Comparison of ENCODE assay signal across 9 mouse cellular contexts in the genomic region with DNA sequence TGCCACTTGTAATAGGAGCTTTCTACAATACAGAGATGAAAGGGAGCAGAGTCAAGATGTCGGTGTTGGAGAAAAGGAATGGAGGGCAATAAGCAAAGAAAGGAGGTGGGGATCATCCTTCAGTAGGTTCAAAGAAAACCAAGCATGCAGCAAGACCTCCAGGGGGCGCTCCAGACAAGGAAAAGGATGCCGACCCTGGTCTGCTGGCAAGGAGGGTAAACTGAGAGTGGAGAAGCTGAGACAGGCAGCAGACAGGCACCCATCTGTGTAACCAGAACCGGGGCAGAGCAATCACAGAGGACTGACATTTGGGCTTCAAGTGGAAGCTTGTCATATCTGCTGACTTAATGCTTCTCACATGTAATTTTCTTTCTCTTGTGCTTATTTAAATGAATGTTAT. TPM values are rescaled to one million over a fixed set of nuclear protein-coding genes. Genes with fewer than 3 reads are reported as not detected.
DNase-seq lines count a peak whose midpoint lies in the region; ATAC-seq and TF ChIP-seq lines count a peak whose summit lies in the region.
"Had no signal": no experiment of that assay in that cellular context is flagged by ENCODE, and none has a peak within 500 bp of the region (broad histone marks: within the 10 kb centered on the region; RNA-seq: fewer than 3 reads in every experiment).

No protein-coding gene starts in this region.

- 3% methylated on average over 4 of the region's 4 CpGs for WGBS in neural tube, embryonic 15.5 days
- WGBS in bone marrow, adult 2 months: 4% methylated on average over 4 of the region's 4 CpGs
- 5% methylated on average over 4 of the region's 4 CpGs for WGBS in forebrain, embryonic 11.5 days
- WGBS in liver, postnatal 0 days (ENCODE audit: insufficient replicate concordance): 6% methylated on average over 4 of the region's 4 CpGs

- H3K27me3 ChIP-seq in neural tube, embryonic 15.5 days (replicated peaks): no peaks in the 10 kb centered on the region
- H3K27me3 ChIP-seq in forebrain, embryonic 11.5 days (ENCODE audit: control insufficient read depth, insufficient read depth, low read length): no peaks in the 10 kb centered on the region
- no peaks in the 10 kb centered on the region for H3K27me3 ChIP-seq in liver, postnatal 0 days (ENCODE audit: insufficient read depth, low read length)

- TF ChIP-seq EP300 in liver, postnatal 0 days (IDR thresholded peaks at IDR 0.05; ENCODE audit: low read depth): no peak

- TF ChIP-seq POLR2A in bone marrow, adult 2 months (IDR thresholded peaks at IDR 0.05; ENCODE audit: borderline replicate concordance, control insufficient read depth, low read depth, low read length): no peak

- H3K4me3 ChIP-seq in neural tube, embryonic 15.5 days (replicated peaks): no peak overlapping the region
- no peak overlapping the region for H3K4me3 ChIP-seq in bone marrow, adult 2 months (replicated peaks; ENCODE audit: control insufficient read depth, low read depth, low read length)
- no peak overlapping the region for H3K4me3 ChIP-seq in forebrain, embryonic 11.5 days (ENCODE audit: low read depth, low read length)
- H3K4me3 ChIP-seq in liver, postnatal 0 days (ENCODE audit: low read depth, low read length): no peak overlapping the region

- H3K27ac ChIP-seq in neural tube, embryonic 15.5 days (replicated peaks): no peak overlapping the region
- H3K27ac ChIP-seq in bone marrow, adult 2 months (ENCODE audit: control insufficient read depth, insufficient read depth, low read depth, low read length, poor library complexity): no peak overlapping the region
- no peak overlapping the region for H3K27ac ChIP-seq in forebrain, embryonic 11.5 days (ENCODE audit: low read depth, low read length)
- H3K27ac ChIP-seq in liver, postnatal 0 days (ENCODE audit: low read depth): no peak overlapping the region

- no peaks in the 10 kb centered on the region for H3K4me1 ChIP-seq in neural tube, embryonic 15.5 days
- no peaks in the 10 kb centered on the region for H3K4me1 ChIP-seq in bone marrow, adult 2 months (ENCODE audit: control insufficient read depth, insufficient read depth, low read length)
- H3K4me1 ChIP-seq in forebrain, embryonic 11.5 days (replicated peaks; ENCODE audit: control insufficient read depth, insufficient read depth, low read length): no peaks in the 10 kb centered on the region
- H3K4me1 ChIP-seq in liver, postnatal 0 days (ENCODE audit: insufficient read depth): no peaks in the 10 kb centered on the region

- ATAC-seq in neural tube, embryonic 15.5 days (ENCODE audit: low FRiP score): no peak
- 0 out of 2 replicates have a peak, but pooled peaks have one; percentile 36 for ATAC-seq in forebrain, embryonic 11.5 days (replicated peaks; ENCODE audit: low FRiP score)
- no peak for ATAC-seq in liver, postnatal 0 days
- no peak for ATAC-seq in monocyte, adult 5-6 weeks (replicated peaks; ENCODE audit: insufficient number of reproducible peaks, low FRiP score, low TSS enrichment, poor library complexity, severe bottlenecking)

- DNase-seq in neural tube, embryonic 10.5 days (ENCODE audit: extremely low spot score, low spot score): peak; percentile 79
- peak; percentile 87 for DNase-seq in forebrain, embryonic 11.5 days (ENCODE audit: low spot score)
- DNase-seq in kidney, adult 9 months: peak; percentile 67
- DNase-seq in liver, postnatal 0 days: peak; percentile 74
- DNase-seq in right cerebral cortex, postnatal 4 days: peak; percentile 91

- no peak overlapping the region for H3K4me2 ChIP-seq in neural tube, embryonic 15.5 days
- no peak overlapping the region for H3K4me2 ChIP-seq in forebrain, embryonic 11.5 days (ENCODE audit: low read depth, low read length, severe bottlenecking)
- no peak overlapping the region for H3K4me2 ChIP-seq in liver, postnatal 0 days (ENCODE audit: low read depth, low read length)

- TF ChIP-seq CTCF in bone marrow, adult 2 months (IDR thresholded peaks at IDR 0.05; ENCODE audit: control insufficient read depth, insufficient read depth, low read length): peak; percentile 21; the same call in 1 of the 2 replicates
- TF ChIP-seq CTCF in liver, postnatal 0 days (IDR thresholded peaks at IDR 0.05; ENCODE audit: low read depth): peak; percentile 76

- no peaks in the 10 kb centered on the region for H3K9me3 ChIP-seq in neural tube, embryonic 15.5 days (replicated peaks)
- H3K9me3 ChIP-seq in forebrain, embryonic 11.5 days (ENCODE audit: control insufficient read depth, low read length): no peaks in the 10 kb centered on the region
- no peaks in the 10 kb centered on the region for H3K9me3 ChIP-seq in liver, postnatal 0 days (ENCODE audit: low read length)

- no peak overlapping the region for H3K9ac ChIP-seq in neural tube, embryonic 15.5 days (replicated peaks)
- no peak overlapping the region for H3K9ac ChIP-seq in forebrain, embryonic 11.5 days (ENCODE audit: low read length)
- H3K9ac ChIP-seq in liver, postnatal 0 days (replicated peaks): no peak overlapping the region

- no peaks in the 10 kb centered on the region for H3K36me3 ChIP-seq in neural tube, embryonic 15.5 days
- no peaks in the 10 kb centered on the region for H3K36me3 ChIP-seq in forebrain, embryonic 11.5 days (ENCODE audit: control insufficient read depth, insufficient read depth, low read length)
- H3K36me3 ChIP-seq in liver, postnatal 0 days (replicated peaks; ENCODE audit: insufficient read depth, low read length): no peaks in the 10 kb centered on the region

RNA-seq across cellular contexts. Expression of a gene that starts 22.6 kb away (rescaled TPM):
- 0.09 and 1.8 TPM in 2 replicates for polyA plus RNA-seq in neural tube, embryonic 15.5 days (2015; fragmentation: Nextera tagmentation; extraction: Ambion mirVana)
- 0.97 TPM in 1 of 2 replicates, not detected in the other for polyA plus RNA-seq in bone marrow, adult 2 months (2011; ENCODE audit: insufficient read depth, insufficient read length, low replicate concordance, missing spikeins)
- polyA plus RNA-seq in forebrain, embryonic 11.5 days (2014; fragmentation: Nextera tagmentation; extraction: Ambion mirVana): not detected in 2 replicates
- polyA plus RNA-seq in liver, postnatal 0 days (2015; fragmentation: Nextera tagmentation; extraction: Ambion mirVana): 34.5 and 36.6 TPM in 2 replicates
- total RNA-seq in monocyte, adult 5-6 weeks (2017): not detected in 3 replicates
- polyA plus RNA-seq: stomach, embryonic 14.5 days had no signal

RNA-seq across cellular contexts. Expression of a gene that starts 56.1 kb away (rescaled TPM):
- 0.08 and 0.24 TPM in 2 replicates for polyA plus RNA-seq in neural tube, embryonic 15.5 days (2015; fragmentation: Nextera tagmentation; extraction: Ambion mirVana)
- polyA plus RNA-seq in bone marrow, adult 2 months (2011; ENCODE audit: insufficient read depth, insufficient read length, low replicate concordance, missing spikeins): not detected in 2 replicates
- polyA plus RNA-seq in forebrain, embryonic 11.5 days (2014; fragmentation: Nextera tagmentation; extraction: Ambion mirVana): 0.44 TPM in 1 of 2 replicates, not detected in the other
- 56.4 and 60.2 TPM in 2 replicates for polyA plus RNA-seq in liver, postnatal 0 days (2015; fragmentation: Nextera tagmentation; extraction: Ambion mirVana)
- not detected in 3 replicates for total RNA-seq in monocyte, adult 5-6 weeks (2017)
- polyA plus RNA-seq: stomach, embryonic 14.5 days had no signal

Comparison
In these comparisons a context has a peak if more than half of its experiments do, and no peak if none do; other contexts are left out.
1. RNA of a gene that starts 22.6 kb away (polyA plus RNA-seq): 34.5 to 36.6 TPM in liver, postnatal 0 days; 0.97 TPM in bone marrow, adult 2 months, 0.09 to 1.8 TPM in neural tube, embryonic 15.5 days and not detected in forebrain, embryonic 11.5 days; every median in the first group is over 10 times any median in the second.
2. RNA of a gene that starts 56.1 kb away (polyA plus RNA-seq): 56.4 to 60.2 TPM in liver, postnatal 0 days; 0.44 TPM in forebrain, embryonic 11.5 days, 0.08 to 0.24 TPM in neural tube, embryonic 15.5 days and not detected in bone marrow, adult 2 months; every median in the first group is over 10 times any median in the second.
3. Peak in every context shown above with its lines, with median percentiles within 50 percentile points of each other: DNase-seq.